ENCODE assay signal across 12 mouse cellular contexts in genomic region chr7:111726928-111727327, GRCm38 (mm10). TPM values are rescaled to one million over a fixed set of nuclear protein-coding genes. Genes with fewer than 3 reads are reported as not detected.
DNase-seq lines count a peak whose midpoint lies in the region; ATAC-seq and TF ChIP-seq lines count a peak whose summit lies in the region.
"Had no signal": no experiment of that assay in that cellular context is flagged by ENCODE, and none has a peak within 500 bp of the region (broad histone marks: within the 10 kb centered on the region; RNA-seq: fewer than 3 reads in every experiment).

No protein-coding gene starts in this region.

- H3K4me1 ChIP-seq in hindbrain, embryonic 10.5 days (replicated peaks), result peaks cover 7% of the 10 kb centered on the region; the same call in 1 of the 2 replicates
- peaks cover 3% of the 10 kb centered on the region for H3K4me1 ChIP-seq in hindbrain, postnatal 0 days (ENCODE audit: insufficient read depth, low read length)
- peaks cover 8% of the 10 kb centered on the region; the same call in 1 of the 2 replicates for H3K4me1 ChIP-seq in kidney, postnatal 0 days (replicated peaks; ENCODE audit: insufficient read depth, low read length)
- H3K4me1 ChIP-seq in intestine, embryonic 16.5 days (ENCODE audit: control insufficient read depth, insufficient read depth, low read length), result no peaks in the 10 kb centered on the region

- H3K36me3 ChIP-seq in hindbrain, embryonic 10.5 days, result no peaks in the 10 kb centered on the region
- no peaks in the 10 kb centered on the region for H3K36me3 ChIP-seq in hindbrain, postnatal 0 days (ENCODE audit: insufficient read depth, low read length)
- no peaks in the 10 kb centered on the region for H3K36me3 ChIP-seq in kidney, postnatal 0 days (ENCODE audit: insufficient read depth, low read length)
- H3K36me3 ChIP-seq in intestine, embryonic 16.5 days (ENCODE audit: control insufficient read depth, insufficient read depth, low read length), result no peaks in the 10 kb centered on the region
- H3K36me3 ChIP-seq: embryonic facial prominence, embryonic 13.5 days had no signal

- TF ChIP-seq CTCF in hindbrain, postnatal 0 days (IDR thresholded peaks at IDR 0.05; ENCODE audit: low read depth), result no peak
- TF ChIP-seq CTCF in kidney, postnatal 0 days (IDR thresholded peaks at IDR 0.05; ENCODE audit: low read depth), result no peak
- TF ChIP-seq CTCF in layer of hippocampus, adult 2 months (conservative IDR thresholded peaks at IDR 0.05), result no peak

- no peaks in the 10 kb centered on the region for H3K27me3 ChIP-seq in hindbrain, embryonic 10.5 days (ENCODE audit: insufficient read depth, poor library complexity, severe bottlenecking)
- H3K27me3 ChIP-seq in hindbrain, postnatal 0 days (ENCODE audit: insufficient read depth, low read length), result no peaks in the 10 kb centered on the region
- H3K27me3 ChIP-seq in kidney, postnatal 0 days (ENCODE audit: insufficient read depth, low read length), result no peaks in the 10 kb centered on the region
- no peaks in the 10 kb centered on the region for H3K27me3 ChIP-seq in intestine, embryonic 16.5 days (replicated peaks; ENCODE audit: control insufficient read depth, insufficient read depth, low read length)
- H3K27me3 ChIP-seq: embryonic facial prominence, embryonic 13.5 days had no signal

- ATAC-seq in hindbrain, postnatal 0 days, result no peak
- no peak for ATAC-seq in kidney, postnatal 0 days (replicated peaks; ENCODE audit: low FRiP score, low read depth)
- no peak for ATAC-seq in intestine, embryonic 16.5 days
- ATAC-seq: forebrain, embryonic 16.5 days had no signal

- no peaks in the 10 kb centered on the region for H3K9me3 ChIP-seq in hindbrain, embryonic 10.5 days
- no peaks in the 10 kb centered on the region for H3K9me3 ChIP-seq in hindbrain, postnatal 0 days (ENCODE audit: low read length)
- H3K9me3 ChIP-seq in kidney, postnatal 0 days (replicated peaks; ENCODE audit: low read length), result no peaks in the 10 kb centered on the region
- no peaks in the 10 kb centered on the region for H3K9me3 ChIP-seq in intestine, embryonic 16.5 days (ENCODE audit: control insufficient read depth, low read length)
- H3K9me3 ChIP-seq: embryonic facial prominence, embryonic 13.5 days had no signal

- H3K9ac ChIP-seq in hindbrain, postnatal 0 days (replicated peaks; ENCODE audit: low read length), result no peak overlapping the region
- no peak overlapping the region for H3K9ac ChIP-seq in kidney, postnatal 0 days (ENCODE audit: low read depth, low read length)
- H3K9ac ChIP-seq in intestine, embryonic 16.5 days (ENCODE audit: low read depth, low read length), result no peak overlapping the region
- H3K9ac ChIP-seq: embryonic facial prominence, embryonic 13.5 days had no signal

- no peak for DNase-seq in hindbrain, embryonic 10.5 days (ENCODE audit: low spot score)
- DNase-seq in hindbrain, postnatal 0 days (ENCODE audit: low spot score), result no peak
- DNase-seq in adipocyte (ENCODE audit: low spot score), result peak; percentile 26
- DNase-seq in adrenal gland, postnatal 36 days, result peak; percentile 43 to 60
- DNase-seq in kidney, postnatal 0 days (ENCODE audit: low spot score), result peak; percentile 62
- no peak for DNase-seq in layer of hippocampus, adult 2 months (ENCODE audit: low spot score in 2 of 2)
- no peak for DNase-seq in gastrocnemius, postnatal 4 days (ENCODE audit: low spot score in 2 of 2)
- DNase-seq: cerebellum, adult 8-10 months; spleen, adult 18-20 months had no signal

- H3K4me2 ChIP-seq in hindbrain, postnatal 0 days (ENCODE audit: low read depth, low read length), result no peak overlapping the region
- no peak overlapping the region for H3K4me2 ChIP-seq in kidney, postnatal 0 days (ENCODE audit: low read length)
- no peak overlapping the region for H3K4me2 ChIP-seq in intestine, embryonic 16.5 days (ENCODE audit: low read depth, low read length)
- H3K4me2 ChIP-seq: embryonic facial prominence, embryonic 13.5 days had no signal

- 44% methylated on average over 2 of the region's 2 CpGs for WGBS in hindbrain, embryonic 10.5 days
- 54% methylated on average over 2 of the region's 2 CpGs for WGBS in hindbrain, postnatal 0 days
- WGBS in kidney, postnatal 0 days, result 34% methylated on average over 2 of the region's 2 CpGs
- WGBS in intestine, embryonic 16.5 days, result 35% methylated on average over 2 of the region's 2 CpGs

- 0 out of 2 replicates have a peak overlapping the region, but pooled peaks have one; percentile 4 for H3K27ac ChIP-seq in hindbrain, embryonic 10.5 days
- no peak overlapping the region for H3K27ac ChIP-seq in hindbrain, postnatal 0 days
- 0 out of 2 replicates have a peak overlapping the region, but pooled peaks have one; percentile 8 for H3K27ac ChIP-seq in kidney, postnatal 0 days
- H3K27ac ChIP-seq in layer of hippocampus, adult 2 months, result no peak overlapping the region; the same call in 1 of the 2 replicates
- H3K27ac ChIP-seq in intestine, embryonic 16.5 days (ENCODE audit: low read length), result no peak overlapping the region
- H3K27ac ChIP-seq: embryonic facial prominence, embryonic 13.5 days had no signal

- H3K4me3 ChIP-seq in hindbrain, embryonic 10.5 days, result no peak overlapping the region
- no peak overlapping the region for H3K4me3 ChIP-seq in hindbrain, postnatal 0 days (ENCODE audit: low read length)
- H3K4me3 ChIP-seq in kidney, postnatal 0 days (replicated peaks; ENCODE audit: low read depth, low read length), result no peak overlapping the region
- H3K4me3 ChIP-seq in layer of hippocampus, adult 2 months, result no peak overlapping the region
- no peak overlapping the region for H3K4me3 ChIP-seq in intestine, embryonic 16.5 days (ENCODE audit: low read length)
- H3K4me3 ChIP-seq: embryonic facial prominence, embryonic 13.5 days had no signal

RNA-seq across cellular contexts. Expression of gene Galnt18, which starts 52.8 kb away (rescaled TPM):
- 8.5 and 10.8 TPM in 2 replicates for polyA plus RNA-seq in hindbrain, embryonic 10.5 days (2016; fragmentation: Nextera tagmentation; extraction: Ambion mirVana)
- 19.0 and 22.7 TPM in 2 replicates for total RNA-seq in hindbrain, postnatal 0 days (2014; rRNA removed)
- 15.3 and 15.8 TPM in 2 replicates for polyA plus RNA-seq in hindbrain, postnatal 0 days (2015; fragmentation: Nextera tagmentation; extraction: Ambion mirVana)
- 10 to 100 TPM; 14.3 to 18.6 TPM for total RNA-seq in adrenal gland, postnatal 36 days (2021)
- polyA plus RNA-seq in kidney, postnatal 0 days (2015; fragmentation: Nextera tagmentation; extraction: Ambion mirVana), result 52.1 and 53.3 TPM in 2 replicates
- 10 to 100 TPM; 55.7 to 62.1 TPM for total RNA-seq in layer of hippocampus, adult 2 months (2021)
- 17.6 and 18.7 TPM in 2 replicates for polyA plus RNA-seq in intestine, embryonic 16.5 days (2015; fragmentation: Nextera tagmentation; extraction: Ambion mirVana)
- total RNA-seq in gastrocnemius, postnatal 4 days (2021), result 10 to 100 TPM; 15.3 to 16.8 TPM

Comparison
In these comparisons a context has a peak if more than half of its experiments do, and no peak if none do; other contexts are left out.
1. H3K27ac ChIP-seq: peak in hindbrain, embryonic 10.5 days (single experiment) and kidney, postnatal 0 days (single experiment); none in hindbrain, postnatal 0 days (single experiment), layer of hippocampus, adult 2 months (single experiment) and intestine, embryonic 16.5 days (single experiment).
2. DNase-seq: peak in adipocyte (single experiment), adrenal gland, postnatal 36 days (2 of 2) and kidney, postnatal 0 days (single experiment); none in hindbrain, embryonic 10.5 days (single experiment), hindbrain, postnatal 0 days (single experiment), layer of hippocampus, adult 2 months (0 of 2) and gastrocnemius, postnatal 4 days (0 of 2).